Mouse (Mus musculus): ENCODE data around the gene Sema4d.

Gene Sema4d

DNA sequence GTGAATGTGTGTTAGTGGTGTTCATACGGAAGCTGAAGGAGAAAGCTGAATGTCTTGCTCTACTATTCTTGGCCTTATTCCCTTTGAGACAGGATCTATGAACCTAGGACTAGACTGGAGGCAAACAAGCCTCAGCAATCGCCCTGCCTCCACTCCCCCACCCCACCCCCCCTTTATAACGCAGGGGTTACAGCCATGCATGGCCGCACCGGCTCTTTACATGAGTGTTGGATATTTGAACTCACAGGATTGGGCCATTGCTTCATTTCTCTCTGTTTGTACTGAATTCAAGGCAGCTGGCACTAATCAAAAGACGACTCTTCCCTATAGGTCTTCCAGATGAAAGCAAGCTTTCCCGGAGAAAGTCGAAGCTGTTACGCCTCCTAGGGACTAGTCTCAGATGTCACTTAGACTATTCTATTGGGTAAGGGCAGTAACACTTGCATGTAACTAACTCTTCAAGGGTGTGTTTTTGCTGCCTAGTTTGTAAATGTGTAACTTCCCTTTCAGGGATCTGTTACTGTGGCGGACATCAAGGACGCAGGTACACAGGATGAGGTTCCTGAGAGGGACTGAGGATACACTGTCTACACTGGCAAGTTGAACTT, 151.3 kb downstream of the Sema4d start:
- DNase-seq (ENCODE audit: low spot score): no peak

DNA sequence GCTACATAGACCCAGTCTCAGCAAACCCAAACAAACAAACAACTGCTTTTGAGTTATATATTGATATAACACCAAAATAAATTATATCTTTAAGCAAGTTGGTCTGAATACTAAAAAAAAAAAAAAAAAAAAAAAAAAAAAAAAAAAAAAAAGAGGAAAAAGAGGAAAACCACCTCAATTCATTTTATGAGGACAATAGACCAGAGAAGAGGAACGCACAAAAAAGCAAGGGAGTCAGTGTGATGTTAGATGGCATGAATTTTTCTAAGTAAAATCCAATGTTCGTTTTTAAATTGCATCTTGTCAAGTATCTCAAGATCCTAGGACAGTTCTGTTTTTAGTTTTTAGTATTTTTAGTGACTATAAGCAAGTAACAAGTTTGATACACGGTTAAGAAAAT, 152.1 kb downstream of the Sema4d start:
- no peak for DNase-seq (ENCODE audit: low spot score)

DNA sequence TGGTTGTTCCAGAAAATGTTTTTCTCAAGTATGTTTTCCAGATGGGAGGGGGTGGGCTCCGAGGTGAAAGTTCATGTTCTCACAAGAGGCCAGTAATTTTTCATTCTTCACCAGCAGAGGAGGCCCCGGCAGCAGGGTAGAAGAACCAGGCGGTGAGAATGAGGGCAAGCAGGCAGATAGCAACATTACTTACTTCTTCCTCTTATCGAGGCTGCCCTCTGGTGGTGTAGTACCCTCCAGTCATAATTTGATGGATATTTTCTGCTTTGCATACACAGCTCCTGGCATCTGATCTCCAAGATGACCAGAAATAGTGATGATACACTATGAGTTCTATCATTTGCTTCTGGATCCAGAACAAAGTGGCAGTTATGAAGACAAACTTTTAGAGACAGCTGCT, 154.6 kb downstream of the Sema4d start:
- no peak for DNase-seq (ENCODE audit: low spot score)
